Mouse (Mus musculus) megakaryocyte-erythroid progenitor cell, adult 5-6 weeks (primary cell): ENCODE data around the gene Fsip1. TPM values are rescaled to one million over a fixed set of nuclear protein-coding genes. Genes with fewer than 3 reads are reported as not detected.

Experiments
- ATAC-seq: replicated peaks from 2 replicates; pipeline ENCODE4 v1.8.0; 2016; ENCODE audit warnings: mild to moderate bottlenecking, inconsistent platforms; ENCODE audit not compliant: severe bottlenecking, poor library complexity, low FRiP score, low TSS enrichment
- total RNA-seq, 2 experiments: library from RNA; stranded (forward) in 1 of 2; stranded (reverse) in 1 of 2; fragments of 200-1000, 215-1000 nt in 1 of 2; fragments of >200 nt in 1 of 2; fragmentation: Nextera tagmentation in 1 of 2; gene quantifications; 2 replicates each; pipeline ENCODE4 v1.2.3; 2014 to 2017

Fsip1 gene
- total RNA-seq, 2 experiments from 2014 or later: 0.76 TPM; not detected in 1

DNA sequence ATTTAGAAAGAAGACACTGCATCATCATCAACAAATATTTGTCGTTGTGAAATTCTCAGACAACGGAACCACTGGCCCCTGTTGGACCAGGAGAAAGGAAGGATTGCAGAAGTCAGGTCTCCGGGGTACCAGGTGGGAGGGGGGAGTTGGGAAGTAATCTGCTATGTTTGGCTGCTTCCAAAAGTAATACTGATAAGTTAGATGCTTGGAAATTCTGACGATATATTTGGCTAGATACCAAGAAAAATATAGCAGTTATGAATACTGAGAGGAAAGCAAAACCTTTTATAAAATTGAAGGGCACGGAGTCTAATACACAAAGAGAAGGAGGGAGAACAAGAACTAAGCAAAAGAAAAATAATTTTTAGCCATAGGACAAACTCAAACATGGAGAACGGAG is 117.5 kb downstream of the Fsip1 start:
- ATAC-seq: no peak

DNA sequence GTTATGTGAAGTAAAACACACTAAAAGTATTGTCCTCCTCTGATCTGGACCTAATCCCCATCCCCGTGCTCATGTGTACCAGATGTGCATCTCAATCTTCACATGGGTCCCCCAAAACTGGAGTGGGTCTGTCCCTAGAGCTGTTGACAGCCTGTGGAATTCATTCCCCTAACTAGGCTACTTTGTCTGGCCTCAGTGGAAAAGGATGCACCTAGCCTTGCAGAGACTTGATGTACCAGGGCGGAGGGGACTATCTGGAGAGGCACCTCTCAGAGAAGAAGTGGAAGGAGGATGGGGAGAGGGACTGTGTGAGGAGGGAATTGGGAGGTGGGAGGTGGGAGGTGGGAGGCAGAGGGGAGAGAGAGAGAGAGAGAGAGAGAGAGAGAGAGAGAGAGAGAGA is 119.0 kb downstream of the Fsip1 start:
- no peak for ATAC-seq

DNA sequence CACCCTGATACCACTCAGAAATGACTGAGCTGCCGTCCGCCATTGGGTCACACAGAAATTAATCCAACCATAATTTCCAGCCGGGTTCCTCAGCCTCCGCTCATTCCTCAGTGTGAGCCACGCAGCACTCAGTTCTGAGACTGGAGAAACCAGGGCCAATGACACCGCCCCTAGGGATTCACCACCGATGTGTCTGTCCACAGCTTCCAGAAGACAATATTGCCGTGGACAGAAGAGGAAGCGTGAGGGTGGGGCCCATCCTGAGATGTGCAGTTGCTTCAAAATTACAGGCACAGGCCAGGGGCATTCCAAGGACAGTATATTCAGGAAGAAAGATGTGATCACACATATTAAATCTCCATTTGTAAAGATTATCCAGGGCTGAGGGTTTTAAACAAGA is 119.7 kb downstream of the Fsip1 start:
- no peak for ATAC-seq

DNA sequence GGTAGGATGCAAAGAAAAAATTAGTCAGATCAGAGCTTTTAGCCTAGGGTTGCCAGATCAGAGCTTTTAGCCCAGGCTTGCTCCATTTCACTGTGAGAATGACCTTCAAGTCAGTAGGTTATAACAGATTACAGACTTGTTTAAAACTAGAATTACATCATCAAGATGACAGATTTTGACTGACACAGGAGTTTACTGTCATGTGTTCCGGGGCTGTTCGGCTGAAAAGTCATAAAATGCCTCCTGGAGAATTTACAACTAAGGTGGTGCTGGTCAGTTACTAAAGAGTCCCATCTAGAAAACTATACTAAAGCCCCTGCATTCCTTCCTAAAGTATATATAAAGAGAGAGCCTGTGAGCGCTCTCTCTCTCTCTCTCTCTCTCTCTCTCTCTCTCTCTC is 128.5 kb downstream of the Fsip1 start:
- no peak for ATAC-seq

DNA sequence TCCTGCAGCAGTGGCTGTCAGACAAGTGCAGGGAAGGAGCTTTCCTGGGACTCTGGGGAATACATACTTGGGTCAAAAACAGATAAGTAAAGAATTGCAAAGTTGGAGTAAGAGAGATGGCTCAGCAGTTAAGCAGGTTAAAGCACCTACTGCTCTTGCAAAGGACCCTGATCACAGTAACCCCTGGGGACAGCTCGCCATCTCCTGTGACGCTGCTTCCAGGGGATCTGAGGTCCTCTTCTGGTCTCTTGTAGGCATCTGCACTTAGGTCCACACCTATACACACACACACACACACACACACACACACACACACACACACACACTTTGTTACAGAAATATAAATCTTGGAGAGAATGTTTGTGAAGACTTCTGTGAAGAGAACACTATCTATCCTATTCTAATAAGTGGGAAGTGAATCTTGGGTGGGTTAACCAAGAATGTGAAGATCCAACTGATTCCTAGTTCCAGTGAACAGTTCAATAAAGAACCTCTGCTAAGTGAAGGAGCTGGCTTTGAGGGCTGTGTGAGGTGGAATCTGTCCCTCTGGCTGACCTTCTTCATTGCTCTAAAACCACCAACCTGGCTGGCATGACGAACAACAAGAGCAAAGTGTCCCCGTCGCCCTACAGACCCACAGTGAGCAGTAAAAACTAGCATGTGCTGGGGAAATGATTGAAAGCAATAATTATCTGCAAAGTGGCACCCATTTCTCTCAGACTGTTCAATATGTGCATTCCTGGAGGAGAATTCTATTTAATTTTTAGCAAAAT is 129.1 kb downstream of the Fsip1 start:
- ATAC-seq: no peak

DNA sequence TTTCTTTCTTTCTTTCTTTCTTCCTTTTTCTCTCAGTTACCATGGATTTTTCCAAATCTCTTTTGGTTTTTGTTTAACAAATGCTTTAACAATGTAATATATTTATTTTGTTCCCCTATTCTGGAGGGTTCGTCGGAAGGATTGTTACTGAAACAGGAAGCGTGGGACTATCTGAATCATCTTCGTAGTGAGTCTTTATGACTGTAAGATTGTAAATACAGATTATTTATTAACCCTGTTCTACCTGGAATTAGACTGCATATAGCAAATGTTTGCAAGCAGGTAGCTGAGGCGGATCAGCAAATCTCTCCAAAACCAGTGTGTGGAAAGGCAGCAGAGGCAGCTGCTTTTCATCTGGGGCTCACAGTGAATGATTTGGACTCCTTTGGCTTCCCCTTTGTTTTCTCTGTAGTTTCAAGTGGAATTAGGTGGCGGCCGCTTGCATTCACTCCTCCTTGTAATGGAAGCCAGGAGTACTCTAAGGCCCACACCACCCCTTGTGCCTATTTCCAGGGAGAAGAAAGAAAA is 130.8 kb downstream of the Fsip1 start:
- ATAC-seq: no peak

DNA sequence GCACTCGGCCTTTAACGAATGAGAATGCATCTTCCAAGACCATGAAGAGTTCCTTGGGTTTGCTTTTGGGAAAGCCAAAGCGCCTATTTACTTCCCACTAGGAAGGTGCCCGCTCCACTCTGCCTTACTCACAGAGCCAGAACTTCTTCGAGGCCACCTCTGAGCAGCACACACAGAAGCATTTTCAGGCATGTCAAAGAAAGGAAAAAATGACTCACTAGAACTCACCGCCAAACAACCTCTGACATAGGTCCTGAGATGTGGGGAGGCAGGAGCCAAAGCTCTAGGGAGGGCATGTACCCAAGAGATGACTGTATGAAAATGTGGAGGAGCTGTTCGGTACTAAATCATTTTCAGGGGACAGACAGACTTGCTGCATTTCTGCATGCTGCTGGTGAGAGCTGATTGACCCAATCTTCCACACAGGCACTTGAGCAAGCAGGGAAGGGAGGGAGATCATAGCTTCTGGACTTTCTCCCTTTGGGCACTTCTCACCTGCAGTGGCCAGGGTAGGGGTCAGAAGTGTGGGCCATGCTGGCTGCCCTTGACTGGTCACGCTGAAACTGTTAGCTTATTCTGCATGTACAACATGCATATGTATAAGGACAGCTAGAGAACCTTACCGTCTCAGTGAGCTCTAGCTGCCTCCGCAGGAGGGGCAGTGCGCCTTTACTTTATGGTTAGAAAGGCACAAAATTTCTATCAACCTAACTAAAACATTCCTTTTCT is 131.4 kb downstream of the Fsip1 start:
- ATAC-seq: no peak

DNA sequence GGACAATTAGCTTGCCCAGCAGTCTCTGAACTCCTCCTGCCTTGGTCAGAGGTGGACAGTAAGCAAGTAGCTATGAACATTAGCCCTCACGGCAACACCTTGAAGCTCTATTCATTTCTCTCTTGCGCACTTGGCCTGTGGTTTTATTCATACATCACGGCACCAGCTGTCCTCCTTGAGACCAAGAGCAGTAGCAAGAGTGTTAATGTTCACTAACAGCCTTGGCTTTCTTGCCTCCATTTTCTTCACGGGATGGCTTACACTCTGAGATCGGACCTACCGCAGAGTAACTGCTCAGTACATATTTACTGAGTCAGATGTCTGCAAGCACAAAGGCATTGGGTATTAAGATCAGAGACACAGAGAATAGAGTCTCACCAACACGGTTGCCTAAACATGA is 132.3 kb downstream of the Fsip1 start:
- no peak for ATAC-seq

DNA sequence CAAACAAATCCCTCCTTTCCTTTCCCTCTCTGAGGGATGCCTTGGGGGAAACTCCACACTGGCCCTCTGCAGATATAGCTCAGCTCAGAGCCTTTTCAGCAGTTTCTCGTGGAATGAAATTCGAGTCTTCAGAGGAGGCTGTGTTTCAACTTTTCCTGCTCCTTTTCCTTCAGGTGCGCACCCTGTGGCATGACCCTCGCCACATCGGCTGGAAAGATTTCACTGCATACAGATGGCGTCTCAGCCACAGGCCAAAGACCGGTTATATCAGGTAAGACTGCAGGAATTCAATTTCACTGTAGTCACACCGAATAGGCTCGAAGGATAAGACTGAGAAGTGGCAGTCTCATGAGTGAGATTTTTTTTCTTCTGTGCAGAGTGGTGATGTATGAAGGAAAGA is 133.0 kb downstream of the Fsip1 start:
- ATAC-seq: no peak

DNA sequence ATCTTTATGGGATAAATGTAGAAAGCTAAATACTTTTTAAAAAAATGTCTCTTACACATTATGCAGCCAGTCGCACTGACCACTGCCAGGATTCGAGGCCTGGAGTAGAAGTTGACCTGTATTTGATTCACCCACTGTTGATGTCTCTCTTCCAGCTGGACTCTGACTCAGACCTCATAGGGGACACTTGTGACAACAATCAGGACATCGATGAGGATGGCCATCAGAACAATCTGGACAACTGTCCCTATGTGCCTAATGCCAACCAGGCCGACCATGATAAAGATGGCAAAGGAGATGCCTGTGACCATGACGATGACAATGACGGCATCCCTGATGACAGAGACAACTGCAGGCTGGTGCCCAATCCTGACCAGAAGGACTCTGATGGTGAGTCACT is 134.5 kb downstream of the Fsip1 start:
- no peak for ATAC-seq

DNA sequence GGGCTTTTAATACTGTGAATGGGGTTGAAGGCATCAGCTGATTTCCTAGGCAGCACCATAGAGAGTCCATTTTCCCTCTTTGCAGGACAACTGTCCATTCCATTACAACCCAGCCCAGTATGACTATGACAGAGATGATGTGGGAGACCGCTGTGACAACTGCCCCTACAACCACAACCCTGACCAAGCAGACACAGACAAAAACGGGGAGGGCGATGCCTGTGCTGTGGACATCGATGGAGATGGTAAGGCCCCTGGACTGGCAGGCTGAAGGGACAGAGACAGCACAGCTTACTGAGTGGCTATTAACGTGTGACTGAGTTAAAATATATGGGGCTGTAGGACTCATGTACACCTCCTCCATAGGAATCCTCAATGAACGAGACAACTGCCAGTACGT is 136.0 kb downstream of the Fsip1 start:
- ATAC-seq: no peak

DNA sequence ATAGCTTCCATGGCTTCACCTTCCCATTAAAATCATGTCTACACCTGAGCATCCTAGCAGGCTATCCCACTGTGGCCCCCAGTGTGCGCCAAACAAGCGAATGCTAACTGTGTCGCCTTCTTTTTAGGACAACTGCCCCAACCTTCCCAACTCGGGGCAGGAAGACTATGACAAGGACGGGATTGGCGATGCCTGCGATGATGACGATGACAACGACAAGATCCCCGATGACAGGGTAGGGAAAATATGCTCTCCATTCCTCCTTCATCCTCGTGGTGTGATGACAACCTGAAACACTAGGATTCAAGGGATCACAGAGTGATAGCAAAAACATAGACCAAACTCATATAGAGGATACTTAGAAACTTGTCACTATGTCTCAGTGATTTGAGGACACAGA is 136.7 kb downstream of the Fsip1 start:
- ATAC-seq: no peak

DNA sequence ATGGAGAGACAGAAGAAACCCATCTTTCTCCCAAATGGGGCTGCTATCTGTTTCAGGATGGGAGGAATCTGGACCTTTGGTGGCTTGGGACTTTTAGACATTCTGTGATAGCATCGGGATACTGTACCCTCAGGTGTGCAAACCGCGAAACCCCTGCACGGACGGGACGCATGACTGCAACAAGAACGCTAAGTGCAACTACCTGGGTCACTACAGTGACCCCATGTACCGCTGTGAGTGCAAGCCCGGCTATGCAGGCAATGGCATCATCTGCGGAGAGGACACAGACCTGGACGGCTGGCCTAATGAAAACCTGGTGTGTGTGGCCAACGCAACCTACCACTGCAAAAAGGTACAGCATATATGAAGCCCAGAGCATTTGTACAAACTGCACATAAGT is 137.1 kb downstream of the Fsip1 start:
- ATAC-seq: no peak

DNA sequence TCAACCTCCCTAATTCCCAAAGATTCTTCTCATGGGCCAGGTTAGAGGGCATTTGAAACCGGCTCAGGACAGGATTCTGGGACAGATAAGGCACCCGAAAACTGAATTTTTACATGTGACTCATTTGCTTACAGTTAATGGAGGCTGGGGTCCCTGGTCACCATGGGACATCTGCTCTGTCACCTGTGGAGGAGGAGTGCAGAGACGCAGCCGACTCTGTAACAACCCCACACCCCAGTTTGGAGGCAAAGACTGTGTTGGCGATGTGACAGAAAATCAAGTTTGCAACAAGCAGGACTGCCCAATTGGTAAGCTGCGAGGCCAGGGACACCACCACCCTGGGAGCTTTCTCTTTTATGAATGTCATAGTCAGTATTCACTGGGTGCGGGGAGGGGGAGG is 138.3 kb downstream of the Fsip1 start:
- no peak for ATAC-seq

DNA sequence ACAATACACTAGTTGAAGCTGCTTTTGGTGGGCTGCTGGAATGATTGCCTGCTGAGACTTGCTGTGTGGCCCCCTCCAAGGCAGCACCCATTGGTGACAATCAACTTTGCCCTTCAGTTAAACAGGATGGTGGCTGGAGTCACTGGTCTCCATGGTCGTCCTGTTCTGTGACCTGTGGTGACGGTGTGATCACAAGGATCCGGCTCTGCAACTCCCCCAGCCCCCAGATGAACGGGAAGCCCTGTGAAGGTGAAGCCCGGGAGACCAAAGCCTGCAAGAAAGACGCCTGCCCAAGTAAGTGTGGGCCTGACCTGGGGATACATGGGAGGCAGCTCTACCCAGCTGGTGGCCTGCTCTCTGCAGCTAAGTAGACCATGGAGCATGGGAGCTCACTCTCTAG is 138.7 kb downstream of the Fsip1 start:
- ATAC-seq: no peak

DNA sequence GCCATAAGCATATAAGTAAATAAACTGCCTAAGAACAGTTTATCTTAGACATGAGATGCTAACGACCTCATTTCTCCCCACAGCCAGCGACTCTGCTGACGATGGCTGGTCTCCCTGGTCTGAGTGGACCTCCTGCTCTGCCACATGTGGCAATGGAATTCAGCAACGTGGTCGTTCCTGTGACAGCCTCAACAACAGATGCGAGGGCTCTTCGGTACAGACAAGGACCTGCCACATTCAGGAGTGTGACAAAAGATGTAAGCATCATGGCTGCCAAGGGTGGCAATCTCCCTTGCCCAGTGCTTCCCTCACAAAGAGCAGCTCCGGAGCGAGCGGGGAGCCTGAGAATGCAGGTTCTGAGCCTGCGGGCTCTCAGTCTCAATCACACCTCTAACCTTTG is 139.4 kb downstream of the Fsip1 start:
- no peak for ATAC-seq

DNA sequence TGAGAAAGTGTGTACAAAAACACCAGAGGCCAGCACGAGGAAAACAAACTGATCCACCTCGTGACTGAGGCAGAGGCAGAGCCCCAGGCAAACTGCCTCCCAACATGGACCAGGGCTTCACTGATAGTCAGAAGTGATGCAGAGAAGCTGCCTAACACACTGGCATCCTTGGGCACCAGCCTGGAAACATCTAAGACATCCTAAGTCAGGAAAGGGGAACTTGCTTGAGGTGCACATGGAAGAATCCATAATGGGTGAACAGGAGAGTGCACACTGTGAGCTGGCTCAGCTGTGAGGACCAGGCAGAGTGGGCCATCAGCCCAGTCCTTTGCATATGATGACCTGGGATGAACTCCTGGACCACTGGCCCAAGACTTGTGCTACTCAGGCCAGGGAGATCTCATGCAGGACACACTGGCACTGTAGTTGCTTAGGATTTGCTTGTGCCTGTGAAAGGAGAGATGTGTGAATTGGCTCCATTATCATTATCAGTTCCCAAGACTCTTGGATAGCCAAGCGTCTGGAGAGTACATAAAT is 139.9 kb downstream of the Fsip1 start:
- ATAC-seq: no peak

DNA sequence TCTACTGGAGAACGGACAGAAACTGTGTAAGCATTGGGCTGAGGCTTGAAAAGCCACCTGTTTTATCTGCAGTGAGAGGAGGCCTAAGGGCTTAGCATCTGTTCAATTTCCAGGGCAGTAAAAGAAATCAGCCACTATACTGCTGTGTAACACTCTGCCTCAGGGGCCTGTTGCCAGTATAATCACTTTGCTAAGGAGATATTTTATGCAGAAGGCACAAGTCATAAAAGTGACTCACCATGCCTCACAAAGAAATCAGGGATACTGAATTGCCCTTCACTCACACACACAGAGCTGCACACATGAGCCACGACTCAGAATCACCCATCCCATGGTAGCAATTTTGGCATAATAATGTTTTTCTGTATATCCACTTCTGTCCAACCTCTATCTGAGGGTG is 140.6 kb downstream of the Fsip1 start:
- ATAC-seq: no peak

DNA sequence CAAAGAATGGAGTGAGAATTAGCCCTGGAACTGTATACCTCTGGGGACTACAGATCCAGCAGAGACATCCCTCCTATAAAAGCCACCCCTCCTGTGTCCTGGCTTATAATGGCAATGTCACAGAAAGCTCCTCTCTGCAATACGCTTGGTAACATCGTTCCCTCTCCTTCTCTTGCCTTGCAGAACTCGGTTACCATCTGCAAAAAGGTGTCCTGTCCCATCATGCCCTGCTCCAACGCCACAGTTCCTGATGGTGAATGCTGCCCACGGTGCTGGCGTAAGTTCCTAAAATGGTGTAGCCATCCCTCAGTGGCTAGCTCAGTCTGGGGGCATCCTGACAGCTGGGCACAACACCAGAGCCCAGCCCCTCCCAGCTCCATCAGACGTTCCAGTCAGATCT is 141.1 kb downstream of the Fsip1 start:
- no peak for ATAC-seq

DNA sequence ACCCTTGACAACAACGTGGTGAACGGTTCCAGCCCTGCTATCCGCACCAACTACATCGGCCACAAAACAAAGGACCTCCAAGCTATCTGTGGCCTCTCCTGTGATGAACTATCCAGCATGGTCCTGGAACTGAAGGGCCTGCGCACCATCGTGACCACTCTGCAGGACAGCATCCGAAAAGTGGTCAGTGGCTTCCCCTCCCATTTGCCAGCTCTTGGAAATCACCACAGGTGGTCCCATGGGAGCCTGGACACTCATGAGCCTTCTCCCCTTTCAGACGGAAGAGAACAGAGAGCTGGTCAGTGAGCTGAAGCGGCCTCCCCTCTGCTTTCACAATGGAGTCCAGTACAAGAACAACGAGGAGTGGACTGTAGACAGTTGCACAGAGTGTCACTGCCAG is 142.1 kb downstream of the Fsip1 start:
- no peak for ATAC-seq
